Mouse (Mus musculus) adrenal gland, adult 2 months (tissue): ENCODE results near the gene Mink1. TPM values are rescaled to one million over a fixed set of nuclear protein-coding genes. Genes with fewer than 3 reads are reported as not detected.

Experiments
- DNase-seq: peaks from one replicate; pipeline ENCODE4 v3.0.0; 2021
- polyA plus RNA-seq: library from polyadenylated mRNA; depleted of rRNA; stranded (reverse); fragments of >200 nt; gene quantifications from 2 replicates; pipeline ENCODE4 v1.2.3, GENCODE M21; 2012; rRNA removed
- total RNA-seq, 2 experiments: library from RNA; stranded (reverse); gene quantifications; 2 replicates each; pipeline ENCODE4 v1.2.3; 2021

The Mink1 gene
- total and polyA plus RNA-seq, 3 experiments, result 44.8 to 59.1 (median 46.0) TPM

DNA sequence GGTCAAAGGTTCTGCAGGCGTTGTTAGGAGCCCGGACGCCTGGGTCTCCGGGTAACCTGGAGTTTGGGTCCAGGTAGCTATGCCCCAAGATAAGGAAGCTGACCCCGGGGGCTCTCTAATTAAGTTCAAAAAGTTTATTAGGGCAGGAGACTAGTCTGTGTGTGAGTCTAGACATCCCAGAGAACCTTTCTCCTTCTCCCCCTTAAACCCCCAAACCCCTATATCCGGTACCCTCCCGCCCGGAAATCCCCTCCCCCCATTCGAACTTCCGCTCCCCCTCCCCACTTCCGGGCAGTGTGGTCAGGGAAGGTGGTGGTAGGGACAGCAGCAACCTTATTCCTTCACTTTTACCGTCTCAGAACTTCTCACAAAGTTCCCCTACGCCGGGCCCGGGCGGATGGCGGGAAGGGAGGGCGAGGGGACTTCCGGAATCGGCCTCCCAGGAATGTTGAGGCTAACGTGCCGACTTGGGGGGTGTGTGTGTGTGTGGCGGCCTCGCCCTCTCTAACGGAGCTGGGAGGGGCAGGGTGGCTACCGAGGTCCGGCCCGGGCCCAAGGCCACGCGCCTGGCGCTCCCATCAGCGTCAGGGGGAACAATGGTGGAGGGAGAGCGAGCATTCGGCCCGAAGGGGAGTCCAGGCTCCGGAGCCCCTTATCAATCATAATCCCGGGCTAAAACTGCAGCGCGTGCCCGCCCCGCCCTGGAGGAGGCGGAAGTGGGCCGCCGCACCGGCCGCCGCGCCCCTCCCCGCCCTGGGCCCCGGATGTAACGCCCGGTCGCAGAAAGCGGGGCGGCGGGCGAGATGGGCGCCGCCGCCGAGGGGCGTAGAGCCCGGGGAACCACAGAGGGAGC is 90.9 kb downstream of the Mink1 start:
- peak; percentile 84 for DNase-seq

DNA sequence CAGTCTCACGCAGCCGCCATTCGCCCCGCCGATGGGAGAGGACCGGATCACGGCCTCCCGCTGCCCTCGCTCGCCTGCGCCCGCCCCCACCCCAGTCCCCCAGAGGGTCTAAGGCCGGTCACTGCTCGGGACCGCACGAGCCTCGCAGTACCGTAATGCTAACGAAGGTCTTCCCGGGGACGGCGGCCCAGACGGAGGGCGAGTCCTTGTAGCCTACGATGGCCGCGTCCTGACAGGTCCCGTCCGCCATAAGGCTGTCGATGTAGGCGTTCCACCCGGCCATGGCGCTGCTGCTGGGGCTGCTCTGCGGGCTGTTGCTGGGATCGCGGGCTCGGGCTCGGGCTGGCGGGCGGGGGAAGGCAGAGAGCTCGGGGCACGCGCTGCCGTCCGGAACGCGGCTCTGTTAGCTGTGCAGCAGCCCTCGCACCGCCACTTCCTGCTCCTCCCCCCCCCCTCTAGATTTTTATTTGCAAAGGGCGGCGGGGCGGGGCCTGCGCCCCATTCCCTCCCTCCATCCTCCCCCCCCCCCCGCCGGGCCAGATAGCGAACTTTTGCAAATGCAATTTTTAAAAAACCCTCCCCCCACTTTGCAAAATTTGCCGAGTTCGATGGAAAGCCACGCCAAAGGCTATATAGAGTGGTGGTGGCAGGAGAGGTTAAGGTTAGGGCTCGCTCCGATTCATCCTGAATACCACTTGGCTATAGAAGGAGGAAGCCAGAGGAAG is 91.7 kb downstream of the Mink1 start, which contains the start of gene Pfn1:
Pfn1 (minus strand) TSS at position 447 of the 725 bp plus-strand sequence.
- peak; percentile 87 for DNase-seq

GRCm38 (mm10) chr11:70654923-70655570 is 92.4 kb downstream of the Mink1 start:
- DNase-seq, result peak; percentile 93

- DNase-seq, result peak; percentile 90
Observed at GRCm38 (mm10) chr11:70655571-70656455, 93.1 kb downstream of the Mink1 start.

DNA sequence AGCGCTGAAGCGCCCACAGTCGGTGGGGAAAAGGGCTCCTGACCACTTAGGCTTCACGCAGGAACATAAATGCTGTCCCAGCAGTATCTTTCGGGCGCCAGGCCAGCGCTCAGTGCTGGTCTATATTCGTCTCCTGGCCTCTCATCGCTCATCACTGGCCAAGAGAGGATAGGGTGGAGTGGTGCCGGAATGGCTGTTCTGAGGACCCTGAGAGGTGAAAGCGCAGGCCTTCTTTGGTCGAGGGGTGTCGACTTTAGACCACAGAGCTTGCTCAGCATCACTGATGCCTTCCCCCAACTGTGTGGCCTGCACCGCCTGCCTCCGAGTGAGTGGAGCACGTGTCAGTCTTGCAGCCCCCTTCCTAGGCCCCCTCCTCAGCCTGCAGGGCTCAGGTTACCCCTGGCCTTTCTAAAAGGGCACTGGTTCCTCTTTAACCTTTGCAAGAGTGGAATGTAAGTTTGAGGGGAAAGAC is 93.8 kb downstream of the Mink1 start:
- peak; percentile 60 for DNase-seq

DNA sequence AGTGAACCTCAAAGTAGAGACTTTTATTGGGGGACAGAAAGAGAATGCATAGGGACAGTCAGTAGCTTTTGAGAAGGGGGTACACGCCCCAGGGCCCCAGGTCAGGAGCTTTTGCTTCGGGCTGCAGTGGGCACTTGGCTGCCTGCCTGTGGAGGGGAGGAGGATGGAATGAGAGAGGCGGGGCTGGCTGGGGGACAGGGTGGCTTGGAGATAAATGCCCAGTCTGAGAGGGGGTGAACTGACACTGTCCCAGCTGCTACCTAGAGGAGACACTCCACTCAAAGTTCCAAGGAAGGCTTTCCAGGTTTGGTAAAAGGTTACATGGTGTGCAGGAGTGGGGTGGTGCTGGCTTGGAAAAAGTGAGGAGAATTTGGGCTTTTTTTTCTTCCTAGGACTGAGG is 94.3 kb downstream of the Mink1 start, which contains the start of gene Eno3:
Eno3 (plus strand) TSS at position 239 of the 400 bp plus-strand sequence.
- peak; percentile 43 for DNase-seq

DNA sequence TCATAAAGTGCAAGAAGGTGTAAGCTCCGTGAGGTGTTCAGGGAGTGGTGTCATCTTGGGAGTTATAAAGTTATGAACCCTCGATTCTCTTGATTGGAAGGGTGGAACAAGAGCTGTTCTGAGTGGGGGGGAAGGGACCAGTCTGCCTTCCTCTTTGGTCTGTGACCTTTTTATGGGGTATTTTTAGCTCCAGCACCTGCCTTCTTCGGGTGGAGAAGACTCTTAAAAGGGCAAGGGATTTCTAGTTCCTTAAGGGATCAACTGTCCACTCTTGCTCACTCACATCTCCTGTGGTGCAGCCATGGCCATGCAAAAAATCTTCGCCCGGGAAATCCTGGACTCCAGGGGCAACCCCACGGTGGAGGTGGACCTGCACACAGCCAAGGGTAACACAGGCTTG is 94.9 kb downstream of the Mink1 start:
- peak; percentile 2 for DNase-seq

DNA sequence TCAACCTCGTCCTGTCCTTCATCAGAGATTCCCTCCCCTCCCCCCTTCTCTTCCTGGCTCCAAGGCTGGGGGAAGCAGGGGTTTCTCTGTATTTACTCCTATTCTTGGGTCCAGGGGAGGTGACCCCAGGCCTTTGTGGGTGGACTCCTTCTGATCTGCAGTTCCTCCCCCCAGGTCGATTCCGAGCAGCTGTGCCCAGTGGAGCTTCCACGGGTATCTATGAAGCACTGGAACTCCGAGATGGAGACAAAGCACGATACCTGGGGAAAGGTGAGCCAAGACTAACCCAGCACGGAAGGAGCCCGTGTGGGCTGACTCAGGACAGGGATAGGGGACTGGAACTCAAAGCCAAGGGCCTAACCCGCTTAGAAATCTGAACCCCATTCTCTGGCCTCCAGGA is 95.3 kb downstream of the Mink1 start:
- no peak for DNase-seq

DNA sequence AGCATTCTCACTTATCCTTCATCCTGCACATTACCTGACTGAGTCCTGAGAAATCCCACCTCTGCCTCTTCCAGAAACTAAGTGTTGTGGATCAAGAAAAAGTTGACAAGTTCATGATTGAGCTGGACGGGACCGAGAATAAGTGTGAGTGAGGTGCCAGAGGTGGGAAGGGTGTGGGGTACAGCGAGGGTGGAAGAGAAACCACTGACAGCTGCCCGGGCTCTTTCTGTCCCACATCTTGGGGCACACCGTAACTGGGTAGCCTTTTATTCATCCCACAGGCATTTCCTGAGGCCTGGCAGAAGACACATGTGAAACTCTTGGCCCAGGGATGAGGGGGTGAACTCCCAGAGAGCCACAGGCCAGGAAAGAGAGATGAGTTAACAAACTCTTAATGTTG is 95.8 kb downstream of the Mink1 start:
- DNase-seq, result no peak

GRCm38 (mm10) chr11:70658942-70659341 is 96.3 kb downstream of the Mink1 start:
- no peak for DNase-seq

- DNase-seq, result peak; percentile 3
Observed at GRCm38 (mm10) chr11:70660571-70660970, 97.9 kb downstream of the Mink1 start.

DNA sequence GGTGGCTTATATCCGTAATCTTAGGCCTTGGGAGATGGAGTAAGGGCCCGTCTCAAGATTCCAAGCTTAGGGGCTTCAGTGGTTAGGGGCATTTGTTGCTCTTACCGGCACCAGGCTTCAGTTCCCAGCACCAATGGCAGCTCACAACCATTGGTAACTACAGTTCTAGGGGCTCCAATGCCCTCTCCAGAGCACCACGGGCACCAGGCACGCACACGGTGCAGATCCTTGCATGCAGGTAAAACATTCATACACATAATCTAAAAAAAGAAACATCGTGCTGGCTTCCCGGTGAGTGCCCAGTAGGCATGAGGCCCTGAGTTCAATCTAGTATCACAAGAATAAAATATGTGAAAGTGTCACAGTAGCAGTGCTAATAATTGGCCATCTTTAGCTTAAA is 100.4 kb downstream of the Mink1 start:
- DNase-seq, result no peak

DNA sequence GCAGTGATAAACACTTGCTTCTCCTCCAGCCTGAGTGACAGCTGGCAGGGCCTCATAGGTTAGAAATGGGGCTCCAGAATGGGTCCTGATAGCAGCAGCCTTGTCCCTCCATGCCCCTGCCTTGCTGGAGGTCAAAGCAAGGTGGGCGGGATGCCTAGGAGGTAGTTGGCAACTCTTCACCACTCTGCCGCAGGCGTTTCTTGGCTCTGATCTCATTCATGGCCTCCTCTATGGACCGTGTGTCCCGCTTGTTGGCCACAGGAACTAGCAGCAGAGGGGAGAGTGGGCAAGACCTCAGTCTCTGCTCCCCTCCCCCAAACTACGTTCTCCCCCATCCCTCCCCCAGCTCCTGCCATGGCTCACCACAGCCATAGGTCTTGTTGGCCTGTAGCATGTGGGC is 101.3 kb downstream of the Mink1 start:
- no peak for DNase-seq

Other genes starting within 250 kb of the Mink1 start
- gene Alox12e, start 240.3 kb upstream of the Mink1 start, total RNA-seq, result not detected
- 0.06 TPM in 1 of 2 replicates, not detected in the other for gene Alox12e, start 240.3 kb upstream of the Mink1 start, polyA plus RNA-seq
- 1 to 10 TPM; 2.8 to 6.8 TPM for gene Alox15, start 210.8 kb upstream of the Mink1 start, total RNA-seq
- 1.1 and 2.7 TPM in 2 replicates for gene Alox15, start 210.8 kb upstream of the Mink1 start, polyA plus RNA-seq
- 10 to 100 TPM; 15.4 to 22.2 TPM for gene Pelp1, start 152.8 kb upstream of the Mink1 start, total RNA-seq
- 25.0 and 39.1 TPM in 2 replicates for gene Pelp1, start 152.8 kb upstream of the Mink1 start, polyA plus RNA-seq
- gene Arrb2, start 130.2 kb upstream of the Mink1 start, total RNA-seq, result 10 to 100 TPM; 27.2 to 27.7 TPM
- gene Arrb2, start 130.2 kb upstream of the Mink1 start, polyA plus RNA-seq, result 24.2 and 26.9 TPM in 2 replicates
- 10 to 100 TPM; 20.4 to 21.6 TPM for gene Med11, start 111.0 kb upstream of the Mink1 start, total RNA-seq
- gene Med11, start 111.0 kb upstream of the Mink1 start, polyA plus RNA-seq, result 8.9 TPM in 2 replicates
- 1 to 10 TPM; 1.2 to 1.5 TPM for gene Zmynd15, start 103.4 kb upstream of the Mink1 start, total RNA-seq
- gene Zmynd15, start 103.4 kb upstream of the Mink1 start, polyA plus RNA-seq, result 4.6 and 5.3 TPM in 2 replicates
- 10 to 100 TPM in 1 of 2 experiments, 1 to 10 TPM in 1; 9.4 to 14.0 TPM for gene Cxcl16, start 102.9 kb upstream of the Mink1 start, total RNA-seq
- gene Cxcl16, start 102.9 kb upstream of the Mink1 start, polyA plus RNA-seq, result 16.2 and 18.7 TPM in 2 replicates
- 1 to 10 TPM in 1 of 2 experiments, under 1 TPM in 1; 0.52 to 1.5 TPM for gene Tm4sf5, start 57.6 kb upstream of the Mink1 start, total RNA-seq
- gene Tm4sf5, start 57.6 kb upstream of the Mink1 start, polyA plus RNA-seq, result 0.51 TPM in 1 of 2 replicates, not detected in the other
- under 1 TPM in 1 of 2 experiments, not detected in 1; 0.45 TPM for gene Vmo1, start 48.3 kb upstream of the Mink1 start, total RNA-seq
- not detected in 2 replicates for gene Vmo1, start 48.3 kb upstream of the Mink1 start, polyA plus RNA-seq
- under 1 TPM in 1 of 2 experiments, not detected in 1; 0.23 TPM for gene Gltpd2, start 43.7 kb upstream of the Mink1 start, total RNA-seq
- gene Gltpd2, start 43.7 kb upstream of the Mink1 start, polyA plus RNA-seq, result 0.22 and 0.31 TPM in 2 replicates
- gene Psmb6, start 37.5 kb upstream of the Mink1 start, total RNA-seq, result 100 to 1,000 TPM; 269 to 295 TPM
- 227 and 268 TPM in 2 replicates for gene Psmb6, start 37.5 kb upstream of the Mink1 start, polyA plus RNA-seq
- gene Gm40193, start 29.9 kb upstream of the Mink1 start, total RNA-seq, result not detected
- gene Gm40193, start 29.9 kb upstream of the Mink1 start, polyA plus RNA-seq, result not detected in 2 replicates
- 10 to 100 TPM in 1 of 2 experiments, 1 to 10 TPM in 1; 8.0 to 10.9 TPM for gene Pld2, start 22.8 kb upstream of the Mink1 start, total RNA-seq
- gene Pld2, start 22.8 kb upstream of the Mink1 start, polyA plus RNA-seq, result 12.8 and 18.4 TPM in 2 replicates
- not detected for gene 4930544D05Rik, start 53.0 kb downstream of the Mink1 start, total RNA-seq
- not detected in 2 replicates for gene 4930544D05Rik, start 53.0 kb downstream of the Mink1 start, polyA plus RNA-seq
- not detected for gene Chrne, start 56.3 kb downstream of the Mink1 start, total RNA-seq
- 0.30 TPM in 1 of 2 replicates, not detected in the other for gene Chrne, start 56.3 kb downstream of the Mink1 start, polyA plus RNA-seq
- gene Gp1ba, start 76.2 kb downstream of the Mink1 start, total RNA-seq, result under 1 TPM in 1 of 2 experiments, not detected in 1; 0.12 TPM
- gene Gp1ba, start 76.2 kb downstream of the Mink1 start, polyA plus RNA-seq, result 0.03 TPM in 1 of 2 replicates, not detected in the other
- gene Rnf167, start 84.4 kb downstream of the Mink1 start, total RNA-seq, result 100 to 1,000 TPM in 1 of 2 experiments, 10 to 100 TPM in 1; 76.9 to 106 TPM
- 91.4 and 101 TPM in 2 replicates for gene Rnf167, start 84.4 kb downstream of the Mink1 start, polyA plus RNA-seq
- 100 to 1,000 TPM; 124 to 140 TPM for gene Slc25a11, start 84.6 kb downstream of the Mink1 start, total RNA-seq
- gene Slc25a11, start 84.6 kb downstream of the Mink1 start, polyA plus RNA-seq, result 118 and 139 TPM in 2 replicates
- gene Pfn1, start 91.8 kb downstream of the Mink1 start, total RNA-seq, result 100 to 1,000 TPM; 833 to 893 TPM
- gene Pfn1, start 91.8 kb downstream of the Mink1 start, polyA plus RNA-seq, result 2,948 and 4,143 TPM in 2 replicates
- gene Eno3, start 94.3 kb downstream of the Mink1 start, total RNA-seq, result 10 to 100 TPM; 18.3 to 67.6 TPM
- 8.0 and 16.9 TPM in 2 replicates for gene Eno3, start 94.3 kb downstream of the Mink1 start, polyA plus RNA-seq
- gene Spag7, start 106.5 kb downstream of the Mink1 start, total RNA-seq, result 10 to 100 TPM; 83.5 to 85.9 TPM
- gene Spag7, start 106.5 kb downstream of the Mink1 start, polyA plus RNA-seq, result 12.3 and 16.0 TPM in 2 replicates
- 10 to 100 TPM; 36.8 to 51.7 TPM for gene Camta2, start 125.2 kb downstream of the Mink1 start, total RNA-seq
- gene Camta2, start 125.2 kb downstream of the Mink1 start, polyA plus RNA-seq, result 44.8 and 58.4 TPM in 2 replicates
- gene Inca1, start 137.3 kb downstream of the Mink1 start, total RNA-seq, result 10 to 100 TPM in 1 of 2 experiments, 1 to 10 TPM in 1; 8.2 to 15.7 TPM
- gene Inca1, start 137.3 kb downstream of the Mink1 start, polyA plus RNA-seq, result 12.9 and 15.8 TPM in 2 replicates
- gene Kif1c, start 137.7 kb downstream of the Mink1 start, total RNA-seq, result 100 to 1,000 TPM; 184 to 214 TPM
- gene Kif1c, start 137.7 kb downstream of the Mink1 start, polyA plus RNA-seq, result 71.5 and 79.5 TPM in 2 replicates
- gene Zfp3, start 201.3 kb downstream of the Mink1 start, total RNA-seq, result 10 to 100 TPM in 1 of 2 experiments, 1 to 10 TPM in 1; 8.0 to 12.6 TPM
- 1.5 and 2.0 TPM in 2 replicates for gene Zfp3, start 201.3 kb downstream of the Mink1 start, polyA plus RNA-seq
- 1 to 10 TPM in 1 of 2 experiments, under 1 TPM in 1; 0.81 to 3.5 TPM for gene Scimp, start 249.7 kb downstream of the Mink1 start, total RNA-seq
- 1.2 and 1.3 TPM in 2 replicates for gene Scimp, start 249.7 kb downstream of the Mink1 start, polyA plus RNA-seq